Mouse (Mus musculus): Measurements from ENCODE around the gene Ms4a3.

The Ms4a3 gene

GRCm38 (mm10) chr19:11640732-11641131, at the start of gene Ms4a3:
Ms4a3 (minus strand) TSS chr19:11640851.
- DNase-seq = no peak

GRCm38 (mm10) chr19:11661562-11661961, 20.9 kb upstream of the Ms4a3 start:
- DNase-seq = no peak

GRCm38 (mm10) chr19:11660459-11660858, 19.8 kb upstream of the Ms4a3 start, which contains the start of gene Oosp2:
Oosp2 (minus strand) TSS chr19:11660559.
- no peak for DNase-seq

GRCm38 (mm10) chr19:11659142-11659541, 18.5 kb upstream of the Ms4a3 start:
- DNase-seq = no peak

GRCm38 (mm10) chr19:11649564-11649963, 8.9 kb upstream of the Ms4a3 start:
- DNase-seq = no peak

GRCm38 (mm10) chr19:11646166-11646565, 5.5 kb upstream of the Ms4a3 start:
- no peak for DNase-seq

- no peak for DNase-seq
Observed at GRCm38 (mm10) chr19:11639038-11639437, 1.6 kb downstream of the Ms4a3 start.

GRCm38 (mm10) chr19:11635572-11635971, 5.1 kb downstream of the Ms4a3 start:
- DNase-seq = no peak

- DNase-seq = no peak
Observed at GRCm38 (mm10) chr19:11634330-11634729, 6.3 kb downstream of the Ms4a3 start.

- DNase-seq = no peak
Observed at GRCm38 (mm10) chr19:11633732-11634131, 6.9 kb downstream of the Ms4a3 start.

- no peak for DNase-seq
Observed at GRCm38 (mm10) chr19:11625231-11625630, 15.4 kb downstream of the Ms4a3 start.

GRCm38 (mm10) chr19:11624800-11625199, 15.9 kb downstream of the Ms4a3 start:
- DNase-seq = no peak

- DNase-seq = no peak
Observed at GRCm38 (mm10) chr19:11623551-11623950, 17.1 kb downstream of the Ms4a3 start, which contains the start of gene Ms4a2. Ms4a2 (minus strand) TSS chr19:11623719.

- no peak for DNase-seq
Observed at GRCm38 (mm10) chr19:11617983-11618382, 22.7 kb downstream of the Ms4a3 start.

- no peak for DNase-seq
Observed at GRCm38 (mm10) chr19:11614805-11615204, 25.8 kb downstream of the Ms4a3 start.

GRCm38 (mm10) chr19:11613776-11614443, 26.7 kb downstream of the Ms4a3 start:
- DNase-seq = peak; percentile 18 to 57

GRCm38 (mm10) chr19:11613084-11613483, 27.6 kb downstream of the Ms4a3 start:
- DNase-seq = no peak

- DNase-seq = no peak
Observed at GRCm38 (mm10) chr19:11612293-11612692, 28.4 kb downstream of the Ms4a3 start.

GRCm38 (mm10) chr19:11611541-11611945, 29.1 kb downstream of the Ms4a3 start:
- peak; percentile 41 to 55 for DNase-seq

GRCm38 (mm10) chr19:11608172-11608571, 32.5 kb downstream of the Ms4a3 start:
- peak; percentile 26 to 55 for DNase-seq

- no peak for DNase-seq
Observed at GRCm38 (mm10) chr19:11604603-11605002, 36.0 kb downstream of the Ms4a3 start, which contains the start of gene Ms4a6d. Ms4a6d (minus strand) TSS chr19:11604849.

- DNase-seq = no peak
Observed at GRCm38 (mm10) chr19:11602026-11602425, 38.6 kb downstream of the Ms4a3 start.

- DNase-seq = no peak
Observed at GRCm38 (mm10) chr19:11601349-11601748, 39.3 kb downstream of the Ms4a3 start.

GRCm38 (mm10) chr19:11589891-11590449, 50.7 kb downstream of the Ms4a3 start:
- DNase-seq = no peak
